Mouse (Mus musculus) forebrain, embryonic 14.5 days (tissue): ENCODE measurements around the gene Phc3. TPM values are rescaled to one million over a fixed set of nuclear protein-coding genes. Genes with fewer than 3 reads are reported as not detected.

Source experiments
- ATAC-seq: fragments of 200-750 bp; cut with Nextera tagmentation; 2 replicates; pipeline ENCODE4 v1.8.0; 2017; ENCODE audit warnings: mild to moderate bottlenecking, moderate library complexity
- DNase-seq: peaks from one replicate; pipeline ENCODE4 v3.0.0-alpha.2; 2015; ENCODE audit warnings: low spot score
- H3K27ac ChIP-seq: fragments of 300-500 bp; sonication (generic); 2 replicates; pipeline ENCODE4 v1.5.1; 2014; ENCODE audit warnings: low read depth, mild to moderate bottlenecking, control low read depth, low read length, moderate library complexity
- H3K27me3 ChIP-seq: fragments of 300-500 bp; sonication (generic); replicated peaks from 2 replicates; pipeline ENCODE4 v1.6.1; 2014; ENCODE audit warnings: low read length, control low read depth, mixed read lengths; ENCODE audit not compliant: control insufficient read depth, insufficient read depth
- H3K36me3 ChIP-seq: fragments of 300-500 bp; sonication (generic); 2 replicates; pipeline ENCODE4 v1.6.1; 2014; ENCODE audit warnings: low read length, control low read depth; ENCODE audit not compliant: control insufficient read depth, insufficient read depth
- H3K4me1 ChIP-seq: fragments of 300-500 bp; sonication (generic); 2 replicates; pipeline ENCODE4 v1.6.1; 2014; ENCODE audit warnings: antibody characterized with exemption, low read length, control low read depth; ENCODE audit not compliant: control insufficient read depth, insufficient read depth
- H3K4me2 ChIP-seq: fragments of 300-500 bp; sonication (generic); 2 replicates; pipeline ENCODE4 v1.6.1; 2014; ENCODE audit warnings: mild to moderate bottlenecking, control low read depth, low read length
- H3K4me3 ChIP-seq: fragments of 300-500 bp; sonication (generic); 2 replicates; pipeline ENCODE4 v1.5.1; 2014; ENCODE audit warnings: low read depth, low read length, control low read depth
- H3K9ac ChIP-seq: fragments of 300-500 bp; sonication (generic); 2 replicates; pipeline ENCODE4 v1.6.1; 2014; ENCODE audit warnings: mild to moderate bottlenecking, low read length, control low read depth, moderate library complexity
- H3K9me3 ChIP-seq: fragments of 300-500 bp; sonication (generic); replicated peaks from 2 replicates; pipeline ENCODE4 v1.6.1; 2016; ENCODE audit warnings: low read length, control low read depth, mixed read lengths; ENCODE audit not compliant: control insufficient read depth
- WGBS: fragments of 180-500 bp; shearing (Covaris S2); extraction: QIAGEN DNeasy Blood & Tissue Kit; methylation state at CpG from one replicate; pipeline ENCODE4 v1.1.7; 2014; 5-methylcytosine and 5-hydroxymethylcytosine counted together
- polyA plus RNA-seq: library from polyadenylated mRNA; unstranded; fragments of >200 nt; fragmentation: Nextera tagmentation; extraction: Ambion mirVana; gene quantifications from 2 replicates; pipeline ENCODE4 v1.2.1, GENCODE M21; 2014

The Phc3 gene
- polyA plus RNA-seq, 1 experiment from 2014 or later = 4.8 TPM

GRCm38 (mm10) chr3:30999401-31000017, 30.3 kb upstream of the Phc3 start:
- H3K9ac ChIP-seq = no peak overlapping the region
- 57% methylated on average over 10 of the region's 10 CpGs for WGBS
- ATAC-seq = no peak

GRCm38 (mm10) chr3:30996688-30997014, 27.4 kb upstream of the Phc3 start:
- no peaks in the 10 kb centered on the region for H3K9me3 ChIP-seq
- no peaks in the 10 kb centered on the region for H3K36me3 ChIP-seq
- H3K27ac ChIP-seq = no peak overlapping the region
- peak overlapping the region; percentile 80 for H3K9ac ChIP-seq
- peak overlapping the region; percentile 68 for H3K4me2 ChIP-seq
- no peaks in the 10 kb centered on the region for H3K27me3 ChIP-seq
- H3K4me3 ChIP-seq = peak overlapping the region; percentile 84
- DNase-seq (no peak), ATAC-seq (no peak)
- peaks cover 11% of the 10 kb centered on the region for H3K4me1 ChIP-seq
- 2% methylated on average over 4 of the region's 4 CpGs for WGBS

More at GRCm38 (mm10) chr3:30999401-31000017, 30.3 kb upstream of the Phc3 start:
- no peaks in the 10 kb centered on the region for H3K27me3 ChIP-seq
- peaks cover 11% of the 10 kb centered on the region for H3K4me1 ChIP-seq
- H3K36me3 ChIP-seq = no peaks in the 10 kb centered on the region
- H3K27ac ChIP-seq = no peak overlapping the region
- no peak for DNase-seq
- no peak overlapping the region for H3K4me3 ChIP-seq
- H3K4me2 ChIP-seq = no peak overlapping the region
- no peaks in the 10 kb centered on the region for H3K9me3 ChIP-seq

GRCm38 (mm10) chr3:30995899-30996687, 26.9 kb upstream of the Phc3 start:
- ATAC-seq (peak; percentile 69), DNase-seq (peak; percentile 51)
- H3K27ac ChIP-seq = peak overlapping the region; percentile 61; the same call in 1 of the 2 replicates
- no peaks in the 10 kb centered on the region for H3K9me3 ChIP-seq
- H3K4me2 ChIP-seq = peak overlapping the region; percentile 68
- H3K4me1 ChIP-seq = peaks cover 11% of the 10 kb centered on the region
- H3K4me3 ChIP-seq = peak overlapping the region; percentile 84
- under 1% methylated on average over 45 of the region's 49 CpGs for WGBS
- no peaks in the 10 kb centered on the region for H3K36me3 ChIP-seq
- peak overlapping the region; percentile 80 for H3K9ac ChIP-seq
- no peaks in the 10 kb centered on the region for H3K27me3 ChIP-seq

GRCm38 (mm10) chr3:30995283-30995898, 26.2 kb upstream of the Phc3 start, which contains the start of gene Prkci:
Gene Prkci (plus strand): TSS chr3:30995747.
- under 1% methylated on average over 49 of the region's 50 CpGs for WGBS
- peak within 1 kb of the TSS; percentile 80 for H3K9ac ChIP-seq
- H3K27ac ChIP-seq = peak within 1 kb of the TSS; percentile 61; the same call in 1 of the 2 replicates
- H3K4me2 ChIP-seq = peak within 1 kb of the TSS; percentile 68
- ATAC-seq (peak; percentile 99), DNase-seq (peak; percentile 99)
- no peaks in the 10 kb centered on the region for H3K36me3 ChIP-seq
- no peaks in the 10 kb centered on the region for H3K27me3 ChIP-seq
- peak within 1 kb of the TSS; percentile 84 for H3K4me3 ChIP-seq
- H3K9me3 ChIP-seq = no peaks in the 10 kb centered on the region
- peaks cover 11% of the 10 kb centered on the region for H3K4me1 ChIP-seq

GRCm38 (mm10) chr3:30994859-30995258, 25.6 kb upstream of the Phc3 start:
- no peak overlapping the region for H3K27ac ChIP-seq
- H3K9ac ChIP-seq = peak overlapping the region; percentile 55
- 22% methylated on average over 6 of the region's 6 CpGs for WGBS

GRCm38 (mm10) chr3:30993066-30993573, 23.9 kb upstream of the Phc3 start:
- H3K4me2 ChIP-seq = no peak overlapping the region
- DNase-seq (no peak), ATAC-seq (no peak)
- peaks cover 11% of the 10 kb centered on the region for H3K4me1 ChIP-seq
- H3K27me3 ChIP-seq = no peaks in the 10 kb centered on the region
- H3K27ac ChIP-seq = no peak overlapping the region
- no peak overlapping the region for H3K9ac ChIP-seq
- no peak overlapping the region for H3K4me3 ChIP-seq
- H3K9me3 ChIP-seq = no peaks in the 10 kb centered on the region
- H3K36me3 ChIP-seq = no peaks in the 10 kb centered on the region

More at GRCm38 (mm10) chr3:30994859-30995258, 25.6 kb upstream of the Phc3 start:
- peak overlapping the region; percentile 84 for H3K4me3 ChIP-seq
- ATAC-seq (no peak), DNase-seq (no peak)
- H3K4me2 ChIP-seq = peak overlapping the region; percentile 68
- no peaks in the 10 kb centered on the region for H3K36me3 ChIP-seq
- H3K4me1 ChIP-seq = peaks cover 11% of the 10 kb centered on the region
- H3K9me3 ChIP-seq = no peaks in the 10 kb centered on the region
- H3K27me3 ChIP-seq = no peaks in the 10 kb centered on the region

- Histone ChIP-seq H3K27ac (no peak overlapping the region), H3K4me3 (no peak overlapping the region), H3K4me2 (no peak overlapping the region), H3K9ac (no peak overlapping the region), H3K9me3 (no peaks in the 10 kb centered on the region), H3K36me3 (no peaks in the 10 kb centered on the region), H3K27me3 (no peaks in the 10 kb centered on the region), H3K4me1 (peaks cover 9% of the 10 kb centered on the region)
- DNase-seq (no peak), ATAC-seq (no peak)
- 81% methylated on average over 7 of the region's 7 CpGs for WGBS
Measured at GRCm38 (mm10) chr3:30992161-30992560, 22.9 kb upstream of the Phc3 start.

GRCm38 (mm10) chr3:30987396-30988318, 18.4 kb upstream of the Phc3 start:
- Histone ChIP-seq H3K9me3 (no peaks in the 10 kb centered on the region), H3K27ac (no peak overlapping the region), H3K36me3 (no peaks in the 10 kb centered on the region), H3K4me3 (no peak overlapping the region), H3K4me2 (no peak overlapping the region), H3K9ac (no peak overlapping the region), H3K27me3 (no peaks in the 10 kb centered on the region), H3K4me1 (no peaks in the 10 kb centered on the region)
- 91% methylated on average over 9 of the region's 9 CpGs for WGBS
- no peak for DNase-seq
- no peak for ATAC-seq
